ENCODE assay signal across 27 mouse cellular contexts in the genomic region with DNA sequence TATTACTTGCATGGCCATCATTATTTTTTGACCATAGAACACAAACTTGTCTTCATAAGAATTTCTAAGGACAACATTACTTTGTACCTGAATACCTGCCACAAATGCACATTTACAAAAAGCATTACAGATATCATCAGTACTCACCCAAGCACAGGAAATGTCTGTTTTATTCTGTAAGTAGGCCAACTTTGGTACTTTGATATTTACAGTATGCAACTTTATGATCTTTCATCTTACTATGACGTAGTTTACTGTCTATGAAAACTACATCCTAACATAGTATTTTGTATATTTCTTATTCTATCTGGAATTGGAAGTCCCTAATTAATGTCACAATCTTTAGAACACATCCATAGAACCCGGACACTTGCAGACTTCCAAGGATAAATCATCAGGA.
"Had no signal": no experiment of that assay in that cellular context is flagged by ENCODE, and none has a peak within 500 bp of the region (broad histone marks: within the 10 kb centered on the region; RNA-seq: fewer than 3 reads in every experiment).

No protein-coding gene starts in this region.

- H3K4me1 ChIP-seq: heart, embryonic 13.5 days; heart, embryonic 15.5 days; hindbrain, embryonic 13.5 days; hindbrain, embryonic 15.5 days; intestine, embryonic 15.5 days; limb, embryonic 10.5 days; limb, embryonic 12.5 days; liver, embryonic 13.5 days had no signal

- H3K27ac ChIP-seq: gastrocnemius, adult 2 months; heart, adult 2 months; heart, embryonic 13.5 days; heart, embryonic 15.5 days; hindbrain, embryonic 13.5 days; hindbrain, embryonic 15.5 days; hindbrain, postnatal 0 days; intestine, embryonic 15.5 days; layer of hippocampus, adult 2 months; left cerebral cortex, adult 2 months; limb, embryonic 10.5 days; limb, embryonic 12.5 days; liver, embryonic 13.5 days had no signal

- H3K9me3 ChIP-seq: heart, embryonic 13.5 days; heart, embryonic 15.5 days; hindbrain, embryonic 13.5 days; hindbrain, embryonic 15.5 days; intestine, embryonic 15.5 days; limb, embryonic 10.5 days; limb, embryonic 12.5 days; liver, embryonic 13.5 days had no signal

- H3K27me3 ChIP-seq: heart, embryonic 13.5 days; heart, embryonic 15.5 days; intestine, embryonic 15.5 days; liver, embryonic 13.5 days had no signal

- H3K4me3 ChIP-seq: gastrocnemius, adult 2 months; heart, adult 2 months; heart, embryonic 13.5 days; heart, embryonic 15.5 days; hindbrain, embryonic 13.5 days; hindbrain, embryonic 15.5 days; intestine, embryonic 15.5 days; layer of hippocampus, adult 2 months; left cerebral cortex, adult 2 months; limb, embryonic 10.5 days; limb, embryonic 12.5 days; liver, embryonic 13.5 days had no signal

- H3K4me2 ChIP-seq: heart, embryonic 11.5 days; heart, embryonic 13.5 days; heart, embryonic 15.5 days; hindbrain, embryonic 13.5 days; hindbrain, embryonic 15.5 days; intestine, embryonic 15.5 days; limb, embryonic 12.5 days; liver, embryonic 11.5 days; liver, embryonic 13.5 days had no signal

- ATAC-seq: hindbrain, postnatal 0 days; intestine, embryonic 15.5 days; intestine, postnatal 0 days had no signal

- H3K9ac ChIP-seq: heart, embryonic 13.5 days; heart, embryonic 15.5 days; hindbrain, embryonic 13.5 days; hindbrain, embryonic 15.5 days; intestine, embryonic 15.5 days; limb, embryonic 12.5 days; liver, embryonic 13.5 days had no signal

- DNase-seq: gastrocnemius, adult 2 months; gastrocnemius, postnatal 10 days; gastrocnemius, postnatal 25 days; heart, adult 11 months; heart, adult 2 months; heart, postnatal 14 days; heart, postnatal 36 days; kidney, adult 18-20 months; kidney, adult 8-10 months; kidney, postnatal 10 days; kidney, postnatal 25 days; kidney, postnatal 4 days; liver; liver, embryonic 13.5 days had no signal

- H3K36me3 ChIP-seq: heart, embryonic 13.5 days; heart, embryonic 15.5 days; hindbrain, embryonic 13.5 days; hindbrain, embryonic 15.5 days; intestine, embryonic 15.5 days; limb, embryonic 10.5 days; limb, embryonic 12.5 days; liver, embryonic 13.5 days had no signal
